Mouse (Mus musculus): ENCODE results near the gene 4930438A08Rik. TPM values are rescaled to one million over a fixed set of nuclear protein-coding genes. Genes with fewer than 3 reads are reported as not detected.
"Not testable (repeated sequence)": the region's sequence is repeated elsewhere in the genome, so short reads cannot be mapped to it uniquely, and the experiment has no call there.

4930438A08Rik gene
- not detected in 2 replicates for polyA plus RNA-seq (2015; fragmentation: Nextera tagmentation; extraction: Ambion mirVana)

- Histone ChIP-seq H3K4me1 (no peaks in the 10 kb centered on the region), H3K9ac (replicated peaks) (no peak within 1 kb of the TSS), H3K9me3 (replicated peaks) (no peaks in the 10 kb centered on the region), H3K27me3 (replicated peaks) (no peaks in the 10 kb centered on the region), H3K36me3 (no peaks in the 10 kb centered on the region), H3K27ac (replicated peaks) (no peak within 1 kb of the TSS), H3K4me2 (no peak within 1 kb of the TSS), H3K4me3 (replicated peaks) (no peak within 1 kb of the TSS)
- ATAC-seq (ENCODE audit: low FRiP score): no peak
- whole genome bisulfite sequencing: 53% methylated on average over 2 of the region's 2 CpGs
These were observed at the start of gene 4930438A08Rik for GRCm38 (mm10) chr11:58274572-58274971. 4930438A08Rik (plus strand) TSS chr11:58274799.

- not testable (repeated sequence) for H3K27ac ChIP-seq (replicated peaks); ATAC-seq (ENCODE audit: low FRiP score); H3K4me1 ChIP-seq; H3K36me3 ChIP-seq; H3K9ac ChIP-seq (replicated peaks); H3K4me3 ChIP-seq (replicated peaks); H3K9me3 ChIP-seq (replicated peaks); H3K27me3 ChIP-seq (replicated peaks); H3K4me2 ChIP-seq
- 80% methylated on average over 2 of the region's 2 CpGs for WGBS
These were observed 49.7 kb upstream of the 4930438A08Rik start for GRCm38 (mm10) chr11:58224872-58225271.

GRCm38 (mm10) chr11:58225655-58226054, 48.9 kb upstream of the 4930438A08Rik start:
- no peak overlapping the region for H3K27ac ChIP-seq (replicated peaks)
- H3K27me3 ChIP-seq (replicated peaks): no peaks in the 10 kb centered on the region
- H3K9me3 ChIP-seq (replicated peaks): no peaks in the 10 kb centered on the region
- H3K4me3 ChIP-seq (replicated peaks): no peak overlapping the region
- WGBS: 15% methylated on average over 5 of the region's 5 CpGs
- H3K4me1 ChIP-seq: no peaks in the 10 kb centered on the region
- H3K9ac ChIP-seq (replicated peaks): no peak overlapping the region
- H3K4me2 ChIP-seq: no peak overlapping the region
- ATAC-seq (ENCODE audit: low FRiP score): no peak
- no peaks in the 10 kb centered on the region for H3K36me3 ChIP-seq

- H3K4me3 ChIP-seq (replicated peaks): no peak overlapping the region
- ATAC-seq (ENCODE audit: low FRiP score): no peak
- no peak overlapping the region for H3K27ac ChIP-seq (replicated peaks)
- no peaks in the 10 kb centered on the region for H3K27me3 ChIP-seq (replicated peaks)
- H3K9ac ChIP-seq (replicated peaks): no peak overlapping the region
- no peak overlapping the region for H3K4me2 ChIP-seq
- no peaks in the 10 kb centered on the region for H3K36me3 ChIP-seq
- H3K9me3 ChIP-seq (replicated peaks): no peaks in the 10 kb centered on the region
- no peaks in the 10 kb centered on the region for H3K4me1 ChIP-seq
These were observed 48.2 kb upstream of the 4930438A08Rik start for GRCm38 (mm10) chr11:58226425-58226824.

- not testable (repeated sequence) for H3K4me3 ChIP-seq (replicated peaks); H3K27me3 ChIP-seq (replicated peaks); ATAC-seq (ENCODE audit: low FRiP score); H3K27ac ChIP-seq (replicated peaks); H3K36me3 ChIP-seq; H3K4me1 ChIP-seq; H3K4me2 ChIP-seq; H3K9ac ChIP-seq (replicated peaks); H3K9me3 ChIP-seq (replicated peaks)
- 98% methylated on average over 2 of the region's 2 CpGs for WGBS
These were observed 46.6 kb upstream of the 4930438A08Rik start for GRCm38 (mm10) chr11:58228021-58228420.

GRCm38 (mm10) chr11:58230396-58230910, 44.1 kb upstream of the 4930438A08Rik start:
- H3K27ac ChIP-seq (replicated peaks): no peak overlapping the region
- H3K4me3 ChIP-seq (replicated peaks): no peak overlapping the region
- no peaks in the 10 kb centered on the region for H3K9me3 ChIP-seq (replicated peaks)
- ATAC-seq (ENCODE audit: low FRiP score): no peak
- H3K36me3 ChIP-seq: no peaks in the 10 kb centered on the region
- H3K27me3 ChIP-seq (replicated peaks): no peaks in the 10 kb centered on the region
- H3K4me2 ChIP-seq: no peak overlapping the region
- H3K4me1 ChIP-seq: no peaks in the 10 kb centered on the region
- 72% methylated on average over 16 of the region's 16 CpGs for WGBS
- H3K9ac ChIP-seq (replicated peaks): no peak overlapping the region

GRCm38 (mm10) chr11:58231156-58231555, 43.4 kb upstream of the 4930438A08Rik start:
- no peak overlapping the region for H3K4me3 ChIP-seq (replicated peaks)
- ATAC-seq (ENCODE audit: low FRiP score): no peak
- WGBS: 87% methylated on average over 8 of the region's 8 CpGs
- no peaks in the 10 kb centered on the region for H3K36me3 ChIP-seq
- H3K9ac ChIP-seq (replicated peaks): no peak overlapping the region
- H3K27me3 ChIP-seq (replicated peaks): no peaks in the 10 kb centered on the region
- H3K9me3 ChIP-seq (replicated peaks): no peaks in the 10 kb centered on the region
- H3K4me2 ChIP-seq: no peak overlapping the region
- no peak overlapping the region for H3K27ac ChIP-seq (replicated peaks)
- no peaks in the 10 kb centered on the region for H3K4me1 ChIP-seq

- 88% methylated on average over 3 of the region's 3 CpGs for WGBS
- ATAC-seq (ENCODE audit: low FRiP score); H3K27ac ChIP-seq (replicated peaks): not testable (repeated sequence)
These were observed 40.0 kb upstream of the 4930438A08Rik start for GRCm38 (mm10) chr11:58234551-58234950.

GRCm38 (mm10) chr11:58235152-58235551, 39.4 kb upstream of the 4930438A08Rik start:
- no peak overlapping the region for H3K4me3 ChIP-seq (replicated peaks)
- no peaks in the 10 kb centered on the region for H3K27me3 ChIP-seq (replicated peaks)
- no peaks in the 10 kb centered on the region for H3K36me3 ChIP-seq
- 14% methylated on average over 6 of the region's 6 CpGs for WGBS
- no peaks in the 10 kb centered on the region for H3K9me3 ChIP-seq (replicated peaks)
- no peak for ATAC-seq (ENCODE audit: low FRiP score)
- no peak overlapping the region for H3K27ac ChIP-seq (replicated peaks)
- no peak overlapping the region for H3K4me2 ChIP-seq
- H3K4me1 ChIP-seq: peaks cover 7% of the 10 kb centered on the region; the same call in 1 of the 2 replicates
- H3K9ac ChIP-seq (replicated peaks): no peak overlapping the region

More at GRCm38 (mm10) chr11:58234551-58234950, 40.0 kb upstream of the 4930438A08Rik start:
- H3K4me1 ChIP-seq; H3K9ac ChIP-seq (replicated peaks); H3K4me2 ChIP-seq; H3K27me3 ChIP-seq (replicated peaks); H3K9me3 ChIP-seq (replicated peaks); H3K36me3 ChIP-seq; H3K4me3 ChIP-seq (replicated peaks): not testable (repeated sequence)

GRCm38 (mm10) chr11:58238840-58239791, 35.5 kb upstream of the 4930438A08Rik start:
- peak overlapping the region; percentile 76 for H3K4me2 ChIP-seq
- 1% methylated on average over 37 of the region's 37 CpGs for WGBS
- H3K27me3 ChIP-seq (replicated peaks): no peaks in the 10 kb centered on the region
- peaks cover 7% of the 10 kb centered on the region; the same call in 1 of the 2 replicates for H3K4me1 ChIP-seq
- ATAC-seq (ENCODE audit: low FRiP score): peak; percentile 93
- H3K4me3 ChIP-seq (replicated peaks): peak overlapping the region; percentile 46
- H3K27ac ChIP-seq (replicated peaks): peak overlapping the region; percentile 51; the same call in 1 of the 2 replicates
- peak overlapping the region; percentile 50 for H3K9ac ChIP-seq (replicated peaks)
- H3K9me3 ChIP-seq (replicated peaks): no peaks in the 10 kb centered on the region
- H3K36me3 ChIP-seq: no peaks in the 10 kb centered on the region

GRCm38 (mm10) chr11:58247294-58247693, 27.3 kb upstream of the 4930438A08Rik start:
- Histone ChIP-seq H3K36me3 (no peaks in the 10 kb centered on the region), H3K27me3 (replicated peaks) (no peaks in the 10 kb centered on the region), H3K4me2 (no peak overlapping the region), H3K4me3 (replicated peaks) (no peak overlapping the region), H3K9ac (replicated peaks) (no peak overlapping the region), H3K27ac (replicated peaks) (no peak overlapping the region), H3K4me1 (peaks cover 4% of the 10 kb centered on the region; the same call in 1 of the 2 replicates), H3K9me3 (replicated peaks) (no peaks in the 10 kb centered on the region)
- no peak for ATAC-seq (ENCODE audit: low FRiP score)
- 36% methylated on average over 4 of the region's 4 CpGs for WGBS
